Mouse (Mus musculus): ENCODE results near the gene Cdk2ap2. TPM values are rescaled to one million over a fixed set of nuclear protein-coding genes. Genes with fewer than 3 reads are reported as not detected.
"Not testable (repeated sequence)": the region's sequence is repeated elsewhere in the genome, so short reads cannot be mapped to it uniquely, and the experiment has no call there.

Cdk2ap2 gene
- polyA plus RNA-seq, 1 experiment from 2014 or later = 88.7 TPM

DNA sequence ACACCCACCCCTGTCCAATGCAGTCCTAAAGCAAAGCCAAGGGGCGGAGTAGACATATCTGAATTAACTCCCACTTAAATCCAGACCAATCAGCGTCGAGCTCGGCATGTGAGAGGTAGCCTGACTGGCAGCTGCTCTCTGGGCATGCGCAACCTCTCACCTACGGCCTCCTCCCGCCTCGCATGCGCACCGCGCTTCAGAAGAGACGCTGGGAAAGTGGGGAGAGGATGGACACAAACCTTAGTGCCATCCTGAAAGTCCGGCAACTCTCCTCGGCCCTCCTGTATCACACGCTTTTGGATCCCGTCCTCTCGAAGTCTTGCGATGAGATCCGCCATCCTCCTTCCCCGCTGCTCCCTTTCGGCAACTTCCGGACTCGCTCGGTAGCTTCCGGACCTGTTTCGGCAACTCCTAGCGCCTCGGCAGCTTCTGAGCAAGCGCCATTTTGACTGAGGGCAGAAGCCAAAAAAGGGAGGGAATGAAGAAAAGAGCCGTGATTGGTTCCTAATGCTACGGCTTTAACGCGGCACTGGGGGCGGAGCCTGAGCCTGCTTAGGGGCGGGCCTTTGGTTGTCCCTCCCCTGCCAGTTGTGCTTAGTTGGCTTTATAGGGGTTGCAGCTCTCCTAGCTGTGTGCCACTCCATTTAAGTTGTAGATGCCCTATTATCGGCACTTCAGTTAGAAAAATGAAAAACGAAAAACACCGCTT lies 24.3 kb downstream of the Cdk2ap2 start:
- Histone ChIP-seq H3K9me3 (replicated peaks) (no peaks in the 10 kb centered on the region), H3K27ac (replicated peaks) (peak overlapping the region; percentile 94), H3K4me2 (peak overlapping the region; percentile 48), H3K36me3 (peaks cover 21% of the 10 kb centered on the region), H3K4me1 (peaks cover 25% of the 10 kb centered on the region), H3K4me3 (replicated peaks) (peak overlapping the region; percentile 62), H3K9ac (replicated peaks) (peak overlapping the region; percentile 57), H3K27me3 (replicated peaks) (no peaks in the 10 kb centered on the region)
- 2% methylated on average over 38 of the region's 38 CpGs for WGBS
- ATAC-seq (ENCODE audit: low FRiP score) = peak; percentile 88

DNA sequence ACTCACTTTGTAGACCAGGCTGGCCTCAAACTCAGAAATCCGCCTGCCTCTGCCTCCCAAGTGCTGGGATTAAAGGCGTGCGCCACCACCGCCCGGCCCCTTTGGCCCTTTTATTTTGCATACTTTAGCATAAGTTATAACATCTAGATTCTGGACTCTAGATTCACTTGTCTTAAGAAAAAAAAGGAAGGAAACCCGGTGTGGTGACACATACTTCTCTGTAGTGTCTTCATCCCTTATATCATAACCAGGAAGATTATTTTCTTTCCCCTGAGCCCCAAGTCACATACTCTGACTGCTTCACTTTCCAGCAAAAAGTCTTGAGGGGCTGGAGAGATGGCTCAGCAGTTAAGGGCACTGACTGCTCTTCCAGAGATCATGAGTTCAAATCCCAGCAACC lies 24.9 kb downstream of the Cdk2ap2 start:
- H3K4me2 ChIP-seq = peak overlapping the region; percentile 48
- not testable (repeated sequence) for H3K9me3 ChIP-seq (replicated peaks); H3K27me3 ChIP-seq (replicated peaks); ATAC-seq (ENCODE audit: low FRiP score); H3K4me3 ChIP-seq (replicated peaks); H3K9ac ChIP-seq (replicated peaks)
- H3K27ac ChIP-seq (replicated peaks) = 0 out of 2 replicates have a peak overlapping the region, but pooled peaks have one; percentile 94
- H3K36me3 ChIP-seq = peaks cover 15% of the 10 kb centered on the region
- 69% methylated on average over 6 of the region's 6 CpGs for WGBS
- H3K4me1 ChIP-seq = peaks cover 31% of the 10 kb centered on the region

DNA sequence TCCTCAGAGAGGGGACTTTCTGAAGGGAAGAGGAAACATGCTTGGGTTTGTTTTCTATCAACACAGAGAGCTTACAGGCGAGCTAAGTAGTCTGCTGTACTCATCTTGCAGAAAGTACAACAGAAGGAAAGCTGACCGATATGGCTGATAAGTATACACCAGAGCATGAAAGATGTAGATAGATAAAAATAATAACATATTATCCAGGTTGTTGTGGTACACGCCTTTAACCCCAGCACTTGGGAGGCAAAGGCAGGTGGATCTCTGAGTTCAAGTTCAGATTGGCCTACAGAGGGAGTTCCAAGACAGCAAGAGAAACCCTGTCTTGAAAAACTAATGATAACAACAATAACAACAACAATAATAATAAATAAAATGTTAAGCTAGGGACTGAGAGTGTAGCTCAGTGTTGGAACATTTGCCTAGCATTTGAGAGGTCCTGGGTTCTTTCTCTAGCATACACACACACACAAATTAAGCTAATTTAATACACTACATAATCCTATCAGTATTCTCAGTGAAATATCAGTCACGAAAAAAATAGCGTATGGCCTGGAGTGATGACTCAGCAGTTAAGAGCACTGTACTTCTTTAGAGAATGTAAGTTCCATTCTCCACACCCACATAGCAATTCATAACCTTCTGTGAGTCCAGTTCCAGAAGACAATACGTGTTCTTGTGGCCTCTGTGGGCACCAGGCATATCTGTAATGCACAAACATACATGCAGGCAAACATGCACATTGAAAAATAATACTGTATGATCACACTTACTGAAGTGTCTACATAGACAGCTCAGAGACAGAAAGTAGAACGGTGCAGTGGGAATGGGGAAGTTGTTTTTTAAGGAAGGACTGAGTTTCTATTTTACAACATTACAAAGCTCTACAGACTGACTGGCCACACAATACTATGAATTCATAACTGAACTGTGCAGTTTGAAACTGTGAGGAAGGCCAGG lies 25.7 kb downstream of the Cdk2ap2 start:
- WGBS = 87% methylated on average over 7 of the region's 7 CpGs

DNA sequence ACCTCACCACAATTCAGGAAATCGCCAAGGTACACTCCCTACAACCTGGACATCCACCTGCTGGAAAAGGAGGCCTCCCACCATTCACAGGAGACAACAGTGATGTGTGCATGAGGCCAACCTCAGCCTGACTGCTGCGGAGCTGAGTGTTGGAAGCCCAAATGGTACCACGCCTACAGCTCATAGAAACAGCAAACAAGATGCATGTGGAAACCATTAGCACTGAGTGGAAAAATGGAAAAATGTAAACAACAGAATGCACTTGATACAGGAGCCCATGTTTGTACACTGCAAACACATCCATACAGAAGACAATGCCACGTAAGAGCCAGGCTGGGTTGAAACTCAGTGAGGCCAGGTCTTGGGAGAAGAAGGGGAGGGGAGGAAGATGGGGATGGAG lies 27.4 kb downstream of the Cdk2ap2 start:
- H3K9me3 ChIP-seq (replicated peaks) = no peaks in the 10 kb centered on the region
- H3K9ac ChIP-seq (replicated peaks) = no peak overlapping the region
- 83% methylated on average over 4 of the region's 4 CpGs for WGBS
- H3K27ac ChIP-seq (replicated peaks) = no peak overlapping the region
- no peak for ATAC-seq (ENCODE audit: low FRiP score)
- H3K4me2 ChIP-seq = peak overlapping the region; percentile 70; the same call in 1 of the 2 replicates
- peaks cover 12% of the 10 kb centered on the region for H3K36me3 ChIP-seq
- no peaks in the 10 kb centered on the region for H3K27me3 ChIP-seq (replicated peaks)
- no peak overlapping the region for H3K4me3 ChIP-seq (replicated peaks)
- H3K4me1 ChIP-seq = peaks cover 42% of the 10 kb centered on the region

More for the DNA sequence above, 25.7 kb downstream of the Cdk2ap2 start:
- peaks cover 39% of the 10 kb centered on the region for H3K4me1 ChIP-seq
- H3K4me3 ChIP-seq (replicated peaks) = no peak overlapping the region
- H3K4me2 ChIP-seq = no peak overlapping the region
- no peak overlapping the region for H3K9ac ChIP-seq (replicated peaks)
- no peaks in the 10 kb centered on the region for H3K27me3 ChIP-seq (replicated peaks)
- H3K27ac ChIP-seq (replicated peaks) = no peak overlapping the region
- no peak for ATAC-seq (ENCODE audit: low FRiP score)
- peaks cover 10% of the 10 kb centered on the region for H3K36me3 ChIP-seq
- H3K9me3 ChIP-seq (replicated peaks) = no peaks in the 10 kb centered on the region

DNA sequence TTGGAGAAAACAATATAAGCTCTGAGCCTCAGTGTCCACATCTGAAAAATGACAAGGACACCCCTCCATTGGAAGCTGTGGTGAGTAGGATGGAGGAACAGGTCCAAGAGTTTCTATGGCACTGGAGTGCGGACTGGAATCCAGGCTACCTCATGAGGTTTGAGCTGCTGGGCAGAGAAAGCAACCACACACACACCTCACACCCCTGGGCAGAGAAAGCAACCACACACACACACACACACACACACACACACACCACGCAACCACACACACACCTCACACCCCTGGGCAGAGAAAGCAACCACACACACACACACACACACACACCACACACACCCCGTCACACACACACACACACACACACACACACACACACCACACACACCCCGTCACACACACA lies 28.3 kb downstream of the Cdk2ap2 start:
- H3K27ac ChIP-seq (replicated peaks) = peak overlapping the region; percentile 69
- peaks cover 20% of the 10 kb centered on the region for H3K36me3 ChIP-seq
- peak overlapping the region; percentile 87 for H3K4me3 ChIP-seq (replicated peaks)
- peak overlapping the region; percentile 70 for H3K4me2 ChIP-seq
- H3K9me3 ChIP-seq (replicated peaks); H3K27me3 ChIP-seq (replicated peaks): not testable (repeated sequence)
- peak; percentile 34 for ATAC-seq (ENCODE audit: low FRiP score)
- 6% methylated on average over 4 of the region's 4 CpGs for WGBS
- H3K9ac ChIP-seq (replicated peaks) = peak overlapping the region; percentile 85
- peaks cover 37% of the 10 kb centered on the region for H3K4me1 ChIP-seq

DNA sequence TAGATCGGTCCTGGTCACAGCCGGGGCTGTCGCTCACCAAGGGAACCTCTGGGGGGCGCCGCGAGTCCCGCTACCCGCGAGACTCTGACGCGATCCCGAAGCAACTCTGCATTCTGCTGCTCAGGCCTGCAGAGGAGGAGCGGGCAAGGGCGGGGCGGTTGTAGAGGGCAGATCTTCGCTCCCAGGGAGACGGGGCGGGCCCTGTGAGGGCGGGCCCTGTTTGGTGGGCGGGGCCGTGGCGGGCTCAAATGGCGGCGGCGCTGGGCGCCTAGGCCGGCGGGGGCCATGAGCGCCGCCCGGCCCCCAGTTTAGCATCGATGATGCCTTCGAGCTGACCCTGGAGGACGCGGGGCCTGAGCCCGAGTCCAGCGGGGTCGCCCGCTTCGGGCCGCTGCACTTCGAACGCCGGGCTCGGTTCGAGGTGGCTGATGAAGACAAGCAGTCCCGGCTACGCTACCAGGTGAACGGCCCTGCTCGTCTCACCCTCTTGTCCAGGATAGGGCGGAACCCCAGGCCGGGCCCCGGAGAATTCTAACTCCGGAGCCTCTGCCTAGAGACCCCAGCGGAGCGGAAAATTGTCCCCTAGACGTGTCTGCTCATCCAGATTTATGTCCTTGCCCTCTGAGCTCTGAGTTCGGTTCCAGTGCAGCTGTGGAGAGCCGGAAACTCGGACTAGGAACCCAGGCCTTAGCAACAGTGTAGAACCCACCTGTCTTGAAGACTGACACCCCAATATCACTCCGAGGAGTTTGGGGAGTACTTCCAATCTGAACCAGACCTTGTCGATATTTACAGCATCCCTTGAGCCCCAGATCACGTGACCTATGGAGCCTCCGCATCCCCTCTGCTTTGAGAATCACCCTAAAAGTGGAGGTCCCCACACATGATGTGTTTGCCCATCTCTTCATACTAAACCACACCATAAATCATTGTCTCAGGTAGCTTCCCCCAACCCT lies 29.0 kb downstream of the Cdk2ap2 start, which contains the start of gene Aip:
Gene Aip, minus strand, starts transcription at position 118 of the 956 bp plus-strand sequence.
- peak; percentile 91 for ATAC-seq (ENCODE audit: low FRiP score)
- H3K9me3 ChIP-seq (replicated peaks) = no peaks in the 10 kb centered on the region
- peak within 1 kb of the TSS; percentile 85 for H3K9ac ChIP-seq (replicated peaks)
- no peaks in the 10 kb centered on the region for H3K27me3 ChIP-seq (replicated peaks)
- peak within 1 kb of the TSS; percentile 70 for H3K4me2 ChIP-seq
- peak within 1 kb of the TSS; percentile 80 for H3K27ac ChIP-seq (replicated peaks)
- under 1% methylated on average over 63 of the region's 64 CpGs for WGBS
- peak within 1 kb of the TSS; percentile 87 for H3K4me3 ChIP-seq (replicated peaks)
- H3K4me1 ChIP-seq = peaks cover 31% of the 10 kb centered on the region
- H3K36me3 ChIP-seq = peaks cover 20% of the 10 kb centered on the region

DNA sequence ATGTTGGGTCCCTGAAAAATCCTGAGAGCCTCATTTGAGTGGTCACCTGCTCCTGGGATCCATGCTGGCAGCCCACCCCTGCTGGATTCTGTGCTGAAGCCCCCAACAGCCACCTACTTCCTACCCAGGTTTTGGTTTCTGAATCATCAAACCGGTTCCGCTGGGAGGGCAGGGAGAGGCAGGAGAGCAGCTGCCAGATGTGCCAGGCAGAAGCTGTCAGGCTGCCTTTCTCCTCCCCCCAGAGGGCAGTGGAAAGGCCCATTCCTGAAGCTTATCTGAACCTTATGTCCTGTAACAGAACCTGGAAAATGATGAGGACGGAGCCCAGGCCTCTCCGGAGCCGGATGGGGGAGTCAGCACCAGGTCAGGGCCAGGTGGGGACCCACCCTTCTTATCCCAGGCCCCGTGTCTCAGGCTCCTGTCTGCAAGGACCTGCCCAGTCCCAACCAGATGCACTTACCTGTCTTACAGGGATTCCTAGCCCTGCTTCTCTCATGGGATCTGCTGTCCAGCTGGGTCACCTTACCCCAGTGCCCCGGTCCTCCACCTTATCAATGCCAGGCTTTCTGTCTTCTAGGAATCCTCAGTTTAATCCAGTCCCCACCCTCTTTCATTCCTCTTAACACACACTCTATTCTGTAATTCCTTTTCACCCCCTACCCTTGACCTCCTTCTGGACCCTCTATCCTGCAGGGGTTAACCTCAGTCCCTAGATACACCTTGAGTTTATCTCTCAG lies 29.9 kb downstream of the Cdk2ap2 start:
- Histone ChIP-seq H3K27me3 (replicated peaks) (no peaks in the 10 kb centered on the region), H3K9ac (replicated peaks) (peak overlapping the region; percentile 85), H3K4me1 (peaks cover 27% of the 10 kb centered on the region), H3K4me2 (peak overlapping the region; percentile 70), H3K4me3 (replicated peaks) (peak overlapping the region; percentile 87), H3K27ac (replicated peaks) (peak overlapping the region; percentile 80), H3K9me3 (replicated peaks) (no peaks in the 10 kb centered on the region), H3K36me3 (peaks cover 28% of the 10 kb centered on the region)
- no peak for ATAC-seq (ENCODE audit: low FRiP score)
- WGBS = 66% methylated on average over 7 of the region's 7 CpGs

DNA sequence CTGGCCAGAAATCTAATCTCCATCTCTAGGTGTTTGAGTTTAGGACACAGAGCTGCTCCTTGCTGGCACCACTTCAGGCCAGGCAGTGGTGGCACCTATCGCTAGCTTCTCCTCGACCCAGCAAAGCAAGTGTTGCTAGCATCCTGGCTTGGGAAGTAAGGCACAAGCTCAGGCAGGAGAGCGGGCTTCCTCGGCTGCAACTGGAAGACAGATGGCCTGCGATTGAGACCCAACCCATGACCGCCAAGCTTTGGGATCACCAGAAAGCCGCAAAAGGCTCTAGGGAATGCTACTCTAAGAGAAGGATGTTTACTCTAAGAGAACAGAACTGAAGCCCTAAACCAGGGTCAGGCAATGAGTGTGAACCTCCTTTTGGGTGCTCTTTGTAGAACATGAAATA lies 32.5 kb downstream of the Cdk2ap2 start:
- no peak overlapping the region for H3K9ac ChIP-seq (replicated peaks)
- no peaks in the 10 kb centered on the region for H3K27me3 ChIP-seq (replicated peaks)
- 92% methylated on average over 7 of the region's 7 CpGs for WGBS
- no peaks in the 10 kb centered on the region for H3K9me3 ChIP-seq (replicated peaks)
- peaks cover 26% of the 10 kb centered on the region for H3K4me1 ChIP-seq
- H3K27ac ChIP-seq (replicated peaks) = no peak overlapping the region
- no peak for ATAC-seq (ENCODE audit: low FRiP score)
- H3K36me3 ChIP-seq = peaks cover 42% of the 10 kb centered on the region
- no peak overlapping the region for H3K4me2 ChIP-seq
- H3K4me3 ChIP-seq (replicated peaks) = no peak overlapping the region

DNA sequence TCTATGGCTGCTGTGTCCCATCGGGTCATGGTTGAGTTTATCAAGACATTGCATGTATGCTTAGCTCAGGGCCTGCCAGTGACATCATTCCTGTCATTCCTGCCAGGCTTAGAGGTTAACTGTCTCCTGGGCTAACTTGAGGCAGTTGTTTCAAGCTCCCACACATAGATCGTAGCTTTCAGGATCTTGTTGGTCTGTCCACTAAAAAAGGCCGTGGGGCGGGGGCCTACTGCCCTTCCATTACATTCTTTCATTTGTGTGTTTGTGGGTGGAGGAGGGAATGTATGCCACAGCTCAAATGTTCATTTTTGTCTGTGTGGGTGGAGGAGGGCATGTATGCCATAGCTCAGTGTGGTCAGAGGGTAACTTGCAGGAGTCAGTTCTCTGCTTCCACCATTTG lies 33.1 kb downstream of the Cdk2ap2 start:
- Histone ChIP-seq H3K9ac (replicated peaks) (no peak overlapping the region), H3K27ac (replicated peaks) (no peak overlapping the region), H3K4me1 (peaks cover 19% of the 10 kb centered on the region), H3K36me3 (peaks cover 42% of the 10 kb centered on the region), H3K4me2 (no peak overlapping the region), H3K27me3 (replicated peaks) (no peaks in the 10 kb centered on the region), H3K9me3 (replicated peaks) (no peaks in the 10 kb centered on the region), H3K4me3 (replicated peaks) (no peak overlapping the region)
- WGBS = 97% methylated on average over 4 of the region's 4 CpGs
- ATAC-seq (ENCODE audit: low FRiP score) = no peak

DNA sequence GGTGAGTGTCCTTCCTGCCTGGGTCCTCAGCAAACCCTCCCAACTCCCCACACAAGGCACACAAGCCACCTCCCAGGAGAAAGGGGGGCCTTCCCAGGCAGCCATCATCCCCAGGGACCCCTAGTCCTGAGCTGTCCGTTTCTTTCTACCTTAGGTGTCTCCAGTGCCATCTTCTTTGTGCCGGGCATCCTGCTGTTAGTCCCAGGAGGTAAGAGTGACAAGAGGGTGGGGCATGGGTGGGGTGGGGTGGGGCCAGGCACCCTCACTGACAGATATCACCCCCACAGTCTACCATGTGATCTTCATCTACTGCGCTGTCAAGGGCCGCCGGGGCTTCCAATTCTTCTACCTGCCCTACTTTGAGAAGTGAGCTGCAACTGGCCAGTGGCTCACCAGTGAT lies 34.1 kb downstream of the Cdk2ap2 start:
- H3K4me1 ChIP-seq = peaks cover 17% of the 10 kb centered on the region
- H3K27ac ChIP-seq (replicated peaks) = no peak overlapping the region
- no peaks in the 10 kb centered on the region for H3K27me3 ChIP-seq (replicated peaks)
- H3K4me3 ChIP-seq (replicated peaks) = no peak overlapping the region
- 94% methylated on average over 5 of the region's 5 CpGs for WGBS
- ATAC-seq (ENCODE audit: low FRiP score) = no peak
- no peak overlapping the region for H3K9ac ChIP-seq (replicated peaks)
- H3K4me2 ChIP-seq = no peak overlapping the region
- H3K36me3 ChIP-seq = peaks cover 42% of the 10 kb centered on the region
- H3K9me3 ChIP-seq (replicated peaks) = no peaks in the 10 kb centered on the region
